Mouse (Mus musculus) erythroblast, embryonic 14.5 days (primary cell): ENCODE data around the gene Tmigd3. TPM values are rescaled to one million over a fixed set of nuclear protein-coding genes. Genes with fewer than 3 reads are reported as not detected.

ENCODE experiments used
- H3K27me3 ChIP-seq: 2 replicates; pipeline ENCODE4 v1.6.1; 2012; ENCODE audit warnings: inconsistent platforms; ENCODE audit not compliant: control insufficient read depth
- H3K36me3 ChIP-seq: 2 replicates; pipeline ENCODE4 v1.6.1; 2012; ENCODE audit warnings: mild to moderate bottlenecking, inconsistent platforms; ENCODE audit not compliant: control insufficient read depth
- H3K4me1 ChIP-seq: 2 replicates; pipeline ENCODE4 v1.6.1; 2012; ENCODE audit warnings: inconsistent platforms; ENCODE audit not compliant: control insufficient read depth
- H3K4me3 ChIP-seq: replicated peaks from 2 replicates; pipeline ENCODE3; 2012; ENCODE audit warnings: moderate library complexity, mild to moderate bottlenecking, inconsistent platforms
- H3K9me3 ChIP-seq: 2 replicates; pipeline ENCODE4 v1.6.1; 2012; ENCODE audit warnings: low read length, inconsistent platforms, mixed read lengths; ENCODE audit not compliant: control insufficient read depth
- GATA1 ChIP-seq: IDR thresholded peaks from 2 replicates; pipeline ENCODE4 v1.6.1; 2012; ENCODE audit warnings: low read length, inconsistent platforms, mixed read lengths
- TAL1 ChIP-seq: IDR thresholded peaks from 3 replicates; pipeline ENCODE4 v1.6.1; 2012; ENCODE audit warnings: low read length, inconsistent platforms, mixed read lengths
- polyA plus RNA-seq: library from polyadenylated mRNA; stranded (reverse); fragments of >175 nt; gene quantifications from 2 replicates; pipeline ENCODE4 v1.2.3, GENCODE M21; 2012

Gene Tmigd3
- polyA plus RNA-seq, 1 experiment = not detected

DNA sequence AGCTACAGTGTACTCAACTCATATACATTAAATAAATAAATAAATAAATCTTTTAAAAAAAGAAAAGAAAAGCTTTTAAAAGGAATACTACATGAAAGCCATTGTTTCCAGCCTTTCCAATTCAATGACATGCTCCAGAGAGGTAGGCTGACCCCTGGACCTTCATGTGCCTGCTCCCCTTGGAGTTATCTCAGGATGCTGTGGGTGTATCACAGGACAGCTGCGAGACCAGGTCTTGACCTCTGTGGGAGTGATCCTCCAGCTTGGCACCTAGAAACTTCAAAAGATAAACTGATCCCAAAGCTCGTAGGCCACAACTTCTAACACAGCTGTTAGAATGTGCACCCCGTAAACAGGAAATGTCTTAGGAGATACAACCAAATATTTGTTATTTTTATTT, 32.0 kb upstream of the Tmigd3 start:
- H3K4me3 ChIP-seq = no peak overlapping the region
- TF ChIP-seq TAL1 = no peak
- TF ChIP-seq GATA1 = no peak
- peaks cover 2% of the 10 kb centered on the region; the same call in 1 of the 2 replicates for H3K27me3 ChIP-seq
- H3K4me1 ChIP-seq = peaks cover 16% of the 10 kb centered on the region
- H3K36me3 ChIP-seq = no peaks in the 10 kb centered on the region
- H3K9me3 ChIP-seq = no peaks in the 10 kb centered on the region

DNA sequence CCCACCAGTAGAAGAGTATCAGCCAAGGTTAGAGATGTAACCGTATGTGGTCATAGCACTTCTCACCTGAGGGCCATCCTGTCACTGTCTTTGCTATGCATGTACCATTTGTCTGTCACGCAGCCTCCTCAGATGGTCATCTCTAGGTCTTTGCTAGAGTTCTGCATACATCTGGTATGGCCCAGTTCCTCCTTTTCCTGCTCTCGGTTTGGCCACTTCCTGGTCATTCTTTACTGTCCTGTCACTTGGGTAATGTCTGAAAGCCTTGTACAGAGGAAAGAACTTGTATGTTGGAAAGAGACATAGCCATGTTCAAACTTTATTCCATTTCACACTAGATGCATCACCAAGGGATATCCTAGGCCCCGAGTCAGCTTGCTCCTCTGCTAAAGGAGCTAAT, 30.9 kb upstream of the Tmigd3 start:
- Histone ChIP-seq H3K27me3 (peaks cover 2% of the 10 kb centered on the region; the same call in 1 of the 2 replicates), H3K9me3 (no peaks in the 10 kb centered on the region), H3K4me1 (peaks cover 20% of the 10 kb centered on the region), H3K4me3 (no peak overlapping the region), H3K36me3 (no peaks in the 10 kb centered on the region)
- no peak for TF ChIP-seq TAL1
- TF ChIP-seq GATA1 = no peak

DNA sequence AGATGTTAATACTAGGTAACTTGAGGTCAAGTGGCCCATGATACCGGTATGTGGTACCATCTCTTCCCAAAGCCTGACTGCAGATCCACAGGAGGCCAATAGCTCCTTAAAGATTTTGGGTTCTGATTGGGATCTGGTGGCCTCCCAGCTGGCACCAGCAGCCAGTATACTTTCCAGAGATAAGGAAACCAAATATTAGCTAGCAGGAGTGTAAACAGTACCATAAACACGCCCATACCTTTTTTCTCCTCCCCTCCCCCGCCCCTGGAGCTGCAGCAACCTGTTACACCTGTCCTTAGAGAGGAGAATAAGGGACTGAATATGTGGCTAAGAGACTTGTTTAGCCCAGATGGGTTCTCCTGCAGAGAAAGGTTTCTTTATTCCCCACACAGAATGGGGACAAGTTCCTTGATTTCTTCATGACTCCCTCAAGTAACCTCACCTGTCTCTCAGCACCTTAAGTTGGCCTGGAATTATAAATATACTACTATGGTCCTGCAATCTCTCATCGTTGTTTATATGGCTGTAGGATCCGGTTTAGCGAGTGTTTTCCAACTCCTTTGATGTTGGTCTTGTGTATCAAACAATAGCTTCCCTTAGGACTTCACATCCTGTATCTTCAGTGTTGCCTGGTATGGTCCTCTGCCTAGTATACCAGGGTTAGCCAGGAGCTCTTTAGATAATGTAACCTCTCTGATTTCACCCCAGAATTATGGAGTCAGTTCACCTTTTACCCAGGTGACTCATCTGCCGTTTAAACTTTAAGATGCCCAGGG, 24.2 kb upstream of the Tmigd3 start:
- TF ChIP-seq TAL1 = no peak
- TF ChIP-seq GATA1 = no peak
- Histone ChIP-seq H3K27me3 (peaks cover 6% of the 10 kb centered on the region; the same call in 1 of the 2 replicates), H3K9me3 (no peaks in the 10 kb centered on the region), H3K4me3 (no peak overlapping the region), H3K36me3 (no peaks in the 10 kb centered on the region), H3K4me1 (peaks cover 11% of the 10 kb centered on the region)

DNA sequence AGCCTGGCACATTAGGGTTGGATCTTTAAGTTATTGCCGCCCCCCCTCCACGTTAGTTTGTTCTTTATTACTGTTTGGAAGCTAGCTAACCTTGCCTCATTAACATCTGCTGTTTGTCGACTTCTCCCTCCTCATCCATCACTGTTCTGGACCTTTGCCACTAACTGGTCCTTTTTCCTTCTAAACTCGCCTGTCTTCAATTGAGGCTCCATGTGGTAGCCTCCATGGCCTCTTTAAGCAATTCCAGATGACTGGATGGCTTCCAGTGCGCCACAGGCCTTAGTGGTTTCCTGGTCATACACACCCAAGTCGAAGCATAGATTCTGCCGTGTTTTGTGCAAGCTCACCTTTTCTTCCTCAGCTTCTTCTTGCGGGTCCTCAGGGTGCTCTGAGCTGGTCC, 16.9 kb upstream of the Tmigd3 start:
- Histone ChIP-seq H3K27me3 (peaks cover 4% of the 10 kb centered on the region; the same call in 1 of the 2 replicates), H3K4me3 (no peak overlapping the region), H3K4me1 (peaks cover 3% of the 10 kb centered on the region), H3K9me3 (no peaks in the 10 kb centered on the region), H3K36me3 (no peaks in the 10 kb centered on the region)
- TF ChIP-seq GATA1 (no peak), TAL1 (no peak)

DNA sequence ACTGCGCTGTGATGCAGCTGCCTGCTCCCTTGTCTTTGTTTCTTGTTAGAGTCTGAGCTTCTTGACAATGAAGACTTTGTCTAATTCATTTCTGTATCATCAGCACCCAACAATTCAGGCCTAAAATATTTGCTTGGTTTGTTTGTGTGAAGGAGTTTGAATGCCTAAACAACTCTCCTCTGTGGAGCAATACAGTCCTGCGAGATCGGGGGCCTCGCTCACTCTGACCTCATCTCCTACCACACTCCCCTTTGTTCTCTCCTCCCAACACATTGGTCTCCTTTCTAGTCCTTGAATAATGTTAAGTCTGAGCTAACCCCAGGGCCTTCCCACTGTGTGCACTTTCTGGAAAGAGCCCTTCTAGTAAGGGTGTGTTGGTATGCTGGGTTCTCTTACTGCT, 15.9 kb upstream of the Tmigd3 start:
- Histone ChIP-seq H3K27me3 (peaks cover 4% of the 10 kb centered on the region; the same call in 1 of the 2 replicates), H3K4me1 (peaks cover 3% of the 10 kb centered on the region), H3K9me3 (no peaks in the 10 kb centered on the region), H3K4me3 (no peak overlapping the region), H3K36me3 (no peaks in the 10 kb centered on the region)
- TF ChIP-seq TAL1 = no peak
- TF ChIP-seq GATA1 = no peak

DNA sequence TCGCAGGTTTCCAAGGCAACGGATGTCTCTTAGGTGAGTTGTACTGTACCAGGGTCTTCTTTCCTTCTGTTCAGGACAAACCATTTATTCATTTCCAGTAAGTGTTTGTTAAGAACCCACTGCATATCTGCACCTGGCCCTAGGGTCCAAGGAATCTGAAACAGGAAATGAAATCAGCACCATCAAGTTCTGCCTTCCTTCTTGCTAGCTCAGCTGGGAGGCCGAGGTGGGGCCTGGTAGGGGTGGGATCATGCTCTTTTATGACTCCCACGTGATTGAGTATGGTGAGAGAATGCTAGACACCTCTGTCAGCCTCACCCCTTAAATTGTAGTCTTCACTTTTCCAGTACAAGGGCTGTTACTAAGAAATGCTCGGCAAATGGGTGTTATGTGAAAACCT, 13.2 kb upstream of the Tmigd3 start:
- Histone ChIP-seq H3K4me1 (peaks cover 3% of the 10 kb centered on the region), H3K9me3 (no peaks in the 10 kb centered on the region), H3K4me3 (no peak overlapping the region), H3K27me3 (no peaks in the 10 kb centered on the region; the same call in 1 of the 2 replicates), H3K36me3 (no peaks in the 10 kb centered on the region)
- TF ChIP-seq GATA1 (no peak), TAL1 (no peak)

DNA sequence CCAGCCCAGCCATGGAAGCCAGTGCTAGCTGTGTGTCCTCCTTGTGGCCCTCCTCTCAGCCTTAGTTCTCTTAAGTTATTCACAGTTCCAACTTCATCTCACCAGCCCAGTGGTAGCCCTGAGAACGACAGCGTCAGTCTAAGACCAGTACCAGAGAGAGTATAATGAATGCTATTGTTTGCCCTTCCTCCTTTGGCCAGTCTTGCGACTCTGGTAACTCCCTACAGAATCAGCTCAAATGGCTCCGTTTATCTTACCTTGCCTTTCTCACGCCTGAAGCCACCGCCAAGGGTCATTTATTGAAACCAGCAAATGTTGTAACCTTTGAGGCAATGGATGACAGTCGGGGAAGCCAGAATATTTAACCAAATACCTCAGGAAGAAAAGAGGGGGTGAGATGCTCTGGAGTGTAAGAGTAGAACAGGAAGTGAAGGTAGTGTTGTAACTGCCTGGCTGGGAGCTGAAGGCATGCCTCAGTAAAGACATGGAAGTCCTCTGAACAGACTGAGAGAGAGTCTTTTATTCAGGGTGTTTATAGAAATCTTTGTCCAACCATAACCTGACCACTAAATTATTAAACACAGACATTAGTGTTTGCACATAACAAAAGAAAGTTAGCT, 8.8 kb upstream of the Tmigd3 start:
- TF ChIP-seq GATA1 (no peak), TAL1 (no peak)
- Histone ChIP-seq H3K4me1 (no peaks in the 10 kb centered on the region), H3K36me3 (no peaks in the 10 kb centered on the region), H3K27me3 (peaks cover 6% of the 10 kb centered on the region; the same call in 1 of the 2 replicates), H3K9me3 (no peaks in the 10 kb centered on the region), H3K4me3 (no peak overlapping the region)

DNA sequence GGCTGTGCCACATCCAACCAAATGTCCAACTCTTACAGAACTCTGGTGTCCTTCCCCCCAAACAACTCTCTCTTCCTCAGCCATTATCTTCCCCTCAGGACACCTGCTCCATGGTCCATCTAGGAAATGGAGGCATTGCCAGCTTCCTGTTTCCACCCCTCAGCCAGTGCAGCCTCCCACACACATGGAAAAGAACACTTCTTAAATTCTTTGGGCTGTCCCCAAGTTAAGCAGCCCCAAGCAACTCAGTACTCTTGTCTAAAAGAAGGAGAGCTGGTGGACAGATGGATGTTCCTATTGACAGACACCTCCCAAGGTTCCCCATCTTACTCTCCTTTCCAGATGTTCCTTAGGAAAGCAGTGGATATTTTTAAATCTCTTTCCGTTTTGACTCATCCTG, 6.6 kb upstream of the Tmigd3 start:
- H3K4me1 ChIP-seq = no peaks in the 10 kb centered on the region

DNA sequence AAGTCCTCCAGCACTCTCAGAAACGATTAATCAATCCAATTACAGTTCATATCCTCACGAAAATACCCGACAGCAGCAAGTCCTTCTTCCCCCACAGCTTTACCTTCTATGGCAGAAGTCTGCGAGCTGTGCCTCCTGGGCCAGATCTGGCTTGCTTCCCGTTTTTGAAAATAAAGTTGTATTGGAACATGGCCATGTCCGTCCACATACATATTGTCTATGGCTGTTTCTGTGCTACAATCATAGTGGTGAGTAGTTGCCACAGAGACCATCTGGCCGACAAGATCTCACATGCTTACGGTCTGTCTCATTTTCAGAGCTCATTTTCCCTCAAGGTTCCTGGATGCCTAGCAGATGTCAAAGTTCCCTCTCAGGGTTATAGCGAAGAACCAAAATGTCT, 5.6 kb upstream of the Tmigd3 start:
- Histone ChIP-seq H3K9me3 (no peaks in the 10 kb centered on the region), H3K27me3 (peaks cover 6% of the 10 kb centered on the region; the same call in 1 of the 2 replicates), H3K36me3 (no peaks in the 10 kb centered on the region), H3K4me1 (no peaks in the 10 kb centered on the region), H3K4me3 (no peak overlapping the region)
- no peak for TF ChIP-seq GATA1
- TF ChIP-seq TAL1 = no peak

More for the DNA sequence above, 6.6 kb upstream of the Tmigd3 start:
- no peaks in the 10 kb centered on the region for H3K9me3 ChIP-seq
- no peaks in the 10 kb centered on the region for H3K36me3 ChIP-seq
- no peak overlapping the region for H3K4me3 ChIP-seq
- TF ChIP-seq TAL1 (no peak), GATA1 (no peak)
- H3K27me3 ChIP-seq = peaks cover 6% of the 10 kb centered on the region; the same call in 1 of the 2 replicates
